2 mouse cellular contexts compared by ENCODE assay signal in the genomic region with DNA sequence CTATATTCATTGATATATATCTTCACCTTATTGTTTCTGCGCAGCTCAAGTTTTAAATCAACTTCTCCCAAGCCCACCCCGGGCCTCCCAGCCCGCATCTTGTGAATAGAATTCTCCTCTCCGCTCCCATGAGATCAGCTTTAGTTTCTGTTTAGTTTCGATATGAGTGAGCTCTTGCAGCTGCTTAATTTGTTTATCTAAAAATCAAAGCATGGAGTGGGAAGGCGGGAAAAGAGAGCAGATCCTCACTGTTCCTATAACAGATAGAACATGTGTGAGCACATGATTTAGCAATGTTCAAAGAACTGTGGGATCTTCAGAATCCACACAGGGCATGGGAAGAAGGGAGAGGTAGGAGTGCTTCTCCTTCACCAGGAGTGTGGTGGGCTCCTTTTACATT.
TF ChIP-seq lines count a peak whose summit lies in the region.

No protein-coding gene starts in this region.

TF ChIP-seq in CH12.LX, 34 proteins besides CTCF, POLR2A, EP300 and RAD21 (continued from another document):
- TF ChIP-seq E2F4 (IDR thresholded peaks at IDR 0.05; ENCODE audit: insufficient replicate concordance, low read depth, low read length), result 0 out of 2 replicates have a peak, but pooled peaks have one; percentile 80
- peak; percentile 63; the same call in 1 of the 2 replicates for TF ChIP-seq JUND (conservative IDR thresholded peaks at IDR 0.05; ENCODE audit: low read depth, low read length)

TF ChIP-seq in myocyte, 11 proteins besides CTCF, POLR2A, EP300 and RAD21 (continued from another document):
- TF ChIP-seq SRF (IDR thresholded peaks at IDR 0.05; ENCODE audit: control insufficient read depth, insufficient read length, low read depth), result no peak
- TF ChIP-seq TCF3 (IDR thresholded peaks at IDR 0.05; ENCODE audit: insufficient read length, low read depth), result no peak
- TF ChIP-seq E2F4 (IDR thresholded peaks at IDR 0.05; ENCODE audit: insufficient read depth), result no peak
